Mouse (Mus musculus) stomach, postnatal 0 days (tissue): ENCODE data around the gene Cd247. TPM values are rescaled to one million over a fixed set of nuclear protein-coding genes. Genes with fewer than 3 reads are reported as not detected.

Experiments used
- ATAC-seq: fragments of 200-750 bp; cut with Nextera tagmentation; 2 replicates; pipeline ENCODE4 v1.8.0; 2017; ENCODE audit not compliant: low FRiP score, low TSS enrichment
- DNase-seq: peaks from one replicate; pipeline ENCODE4 v3.0.0-alpha.2; 2016; ENCODE audit warnings: low spot score
- H3K27ac ChIP-seq: fragments of 300-500 bp; sonication (generic); replicated peaks from 2 replicates; pipeline ENCODE4 v1.5.1; 2014; ENCODE audit warnings: mild to moderate bottlenecking, control low read depth
- H3K27me3 ChIP-seq: fragments of 300-500 bp; sonication (generic); 2 replicates; pipeline ENCODE4 v1.6.1; 2014; ENCODE audit warnings: low read length; ENCODE audit not compliant: control insufficient read depth, insufficient read depth
- H3K36me3 ChIP-seq: fragments of 300-500 bp; sonication (generic); 2 replicates; pipeline ENCODE4 v1.6.1; 2014; ENCODE audit warnings: low read length, mixed read lengths; ENCODE audit not compliant: control insufficient read depth, insufficient read depth
- H3K4me1 ChIP-seq: fragments of 300-500 bp; sonication (generic); replicated peaks from 2 replicates; pipeline ENCODE4 v1.6.1; 2014; ENCODE audit warnings: antibody characterized with exemption; ENCODE audit not compliant: control insufficient read depth, insufficient read depth
- H3K4me2 ChIP-seq: fragments of 300-500 bp; sonication (generic); replicated peaks from 2 replicates; pipeline ENCODE4 v1.6.1; 2014; ENCODE audit warnings: low read depth, mild to moderate bottlenecking, control low read depth, moderate library complexity
- H3K4me3 ChIP-seq: fragments of 300-500 bp; sonication (generic); 2 replicates; pipeline ENCODE4 v1.5.1; 2014; ENCODE audit warnings: low read depth, low read length, control low read depth
- H3K9ac ChIP-seq: fragments of 300-500 bp; sonication (generic); 2 replicates; pipeline ENCODE4 v1.6.1; 2014; ENCODE audit warnings: mild to moderate bottlenecking, low read length, control low read depth, mixed read lengths
- H3K9me3 ChIP-seq: fragments of 300-500 bp; sonication (generic); 2 replicates; pipeline ENCODE4 v1.6.1; 2016; ENCODE audit warnings: low read length; ENCODE audit not compliant: control insufficient read depth
- CTCF ChIP-seq: IDR thresholded peaks from 2 replicates; pipeline ENCODE4 v1.5.1; 2016; ENCODE audit warnings: antibody characterized with exemption, low read depth, mild to moderate bottlenecking, moderate library complexity
- EP300 ChIP-seq: optimal IDR thresholded peaks from 2 replicates; pipeline ENCODE3; 2016; ENCODE audit warnings: antibody characterized with exemption
- WGBS: fragments of 180-500 bp; shearing (Covaris S2); extraction: QIAGEN DNeasy Blood & Tissue Kit; methylation state at CpG from one replicate; pipeline ENCODE4 v1.1.7; 2014; 5-methylcytosine and 5-hydroxymethylcytosine counted together
- polyA plus RNA-seq: library from polyadenylated mRNA; unstranded; fragments of >200 nt; fragmentation: Nextera tagmentation; extraction: Ambion mirVana; gene quantifications from 2 replicates; pipeline ENCODE4 v1.2.1, GENCODE M21; 2015

The Cd247 gene
- polyA plus RNA-seq, 1 experiment from 2014 or later, result 0.24 TPM

GRCm38 (mm10) chr1:165763635-165764372 lies 24.7 kb upstream of the Cd247 start, which contains the start of gene Creg1:
TSS of gene Creg1 (plus strand) at chr1:165763746.
- DNase-seq, result peak; percentile 95
- Histone ChIP-seq H3K4me3 (peak within 1 kb of the TSS; percentile 74), H3K27me3 (no peaks in the 10 kb centered on the region), H3K4me1 (0 out of 2 replicates have a peak, but pooled peaks cover 2% of the 10 kb centered on the region), H3K36me3 (no peaks in the 10 kb centered on the region), H3K9ac (peak within 1 kb of the TSS; percentile 80), H3K9me3 (no peaks in the 10 kb centered on the region), H3K27ac (peak within 1 kb of the TSS; percentile 84), H3K4me2 (peak within 1 kb of the TSS; percentile 96)
- ATAC-seq, result peak; percentile 97
- WGBS, result under 1% methylated on average over 57 of the region's 57 CpGs
- TF ChIP-seq CTCF (no peak), EP300 (no peak)

GRCm38 (mm10) chr1:165764571-165764970 lies 23.9 kb upstream of the Cd247 start:
- H3K27me3 ChIP-seq, result no peaks in the 10 kb centered on the region
- H3K27ac ChIP-seq, result peak overlapping the region; percentile 84; the same call in 1 of the 2 replicates
- H3K36me3 ChIP-seq, result no peaks in the 10 kb centered on the region
- peak overlapping the region; percentile 74 for H3K4me3 ChIP-seq
- DNase-seq, result no peak
- peak overlapping the region; percentile 96 for H3K4me2 ChIP-seq
- no peak for TF ChIP-seq CTCF
- TF ChIP-seq EP300, result no peak
- ATAC-seq, result no peak
- 0 out of 2 replicates have a peak, but pooled peaks cover 2% of the 10 kb centered on the region for H3K4me1 ChIP-seq
- H3K9ac ChIP-seq, result peak overlapping the region; percentile 80
- no peaks in the 10 kb centered on the region for H3K9me3 ChIP-seq
- WGBS, result 53% methylated on average over 9 of the region's 9 CpGs

- Histone ChIP-seq H3K4me2 (peak overlapping the region; percentile 96), H3K27me3 (no peaks in the 10 kb centered on the region), H3K4me1 (0 out of 2 replicates have a peak, but pooled peaks cover 2% of the 10 kb centered on the region), H3K9ac (no peak overlapping the region), H3K9me3 (no peaks in the 10 kb centered on the region), H3K36me3 (no peaks in the 10 kb centered on the region), H3K4me3 (0 out of 2 replicates have a peak overlapping the region, but pooled peaks have one; percentile 1), H3K27ac (no peak overlapping the region)
- TF ChIP-seq EP300 (no peak), CTCF (no peak)
- DNase-seq (no peak), ATAC-seq (no peak)
- 84% methylated on average over 11 of the region's 11 CpGs for WGBS
These were observed 23.4 kb upstream of the Cd247 start for GRCm38 (mm10) chr1:165765041-165765440.

- no peaks in the 10 kb centered on the region for H3K36me3 ChIP-seq
- H3K4me2 ChIP-seq, result no peak overlapping the region; the same call in 1 of the 2 replicates
- TF ChIP-seq CTCF (no peak), EP300 (no peak)
- ATAC-seq (no peak), DNase-seq (no peak)
- no peaks in the 10 kb centered on the region for H3K27me3 ChIP-seq
- no peaks in the 10 kb centered on the region for H3K9me3 ChIP-seq
- H3K9ac ChIP-seq, result no peak overlapping the region
- WGBS, result 83% methylated on average over 17 of the region's 17 CpGs
- H3K27ac ChIP-seq, result no peak overlapping the region
- H3K4me1 ChIP-seq, result 0 out of 2 replicates have a peak, but pooled peaks cover 2% of the 10 kb centered on the region
- H3K4me3 ChIP-seq, result no peak overlapping the region
These were observed 22.7 kb upstream of the Cd247 start for GRCm38 (mm10) chr1:165765651-165766294.

GRCm38 (mm10) chr1:165766295-165766890 lies 22.1 kb upstream of the Cd247 start:
- Histone ChIP-seq H3K27me3 (no peaks in the 10 kb centered on the region), H3K4me3 (no peak overlapping the region), H3K9me3 (no peaks in the 10 kb centered on the region), H3K4me1 (0 out of 2 replicates have a peak, but pooled peaks cover 2% of the 10 kb centered on the region), H3K9ac (no peak overlapping the region), H3K36me3 (no peaks in the 10 kb centered on the region), H3K4me2 (no peak overlapping the region), H3K27ac (no peak overlapping the region)
- ATAC-seq, result no peak
- TF ChIP-seq EP300, result no peak
- no peak for TF ChIP-seq CTCF
- WGBS, result 81% methylated on average over 7 of the region's 7 CpGs
- DNase-seq, result no peak
